Mouse (Mus musculus) brain, embryonic 14.5 days (tissue): ENCODE results near the gene Lgals4.

Experiments
- CTCF ChIP-seq: fragments of 200-500 bp; IDR thresholded peaks from 2 replicates; pipeline ENCODE4 v1.5.1; 2012; ENCODE audit warnings: inconsistent platforms, mild to moderate bottlenecking, moderate library complexity, borderline replicate concordance; ENCODE audit not compliant: insufficient read depth, insufficient read length; ENCODE audit errors: extremely low read depth
- POLR2A ChIP-seq: fragments of 200-500 bp; IDR thresholded peaks from 2 replicates; pipeline ENCODE4 v1.6.1; 2012; ENCODE audit warnings: mild to moderate bottlenecking, inconsistent platforms, borderline replicate concordance; ENCODE audit not compliant: poor library complexity, insufficient read depth, insufficient read length, severe bottlenecking; ENCODE audit errors: extremely low read depth

GRCm38 (mm10) chr7:28810107-28811066, 23.3 kb upstream of the Lgals4 start:
- TF ChIP-seq POLR2A (peak; percentile 97), CTCF (peak; percentile 40; the same call in 1 of the 2 replicates)
